Mouse (Mus musculus): Measurements from ENCODE around the gene Rtn3. TPM values are rescaled to one million over a fixed set of nuclear protein-coding genes. Genes with fewer than 3 reads are reported as not detected.
A peak's percentile ranks its signal among the peaks of the same experiment; 100 is the strongest.

Gene Rtn3
- polyA plus RNA-seq, 1 experiment from 2014 or later, result 116 TPM

DNA sequence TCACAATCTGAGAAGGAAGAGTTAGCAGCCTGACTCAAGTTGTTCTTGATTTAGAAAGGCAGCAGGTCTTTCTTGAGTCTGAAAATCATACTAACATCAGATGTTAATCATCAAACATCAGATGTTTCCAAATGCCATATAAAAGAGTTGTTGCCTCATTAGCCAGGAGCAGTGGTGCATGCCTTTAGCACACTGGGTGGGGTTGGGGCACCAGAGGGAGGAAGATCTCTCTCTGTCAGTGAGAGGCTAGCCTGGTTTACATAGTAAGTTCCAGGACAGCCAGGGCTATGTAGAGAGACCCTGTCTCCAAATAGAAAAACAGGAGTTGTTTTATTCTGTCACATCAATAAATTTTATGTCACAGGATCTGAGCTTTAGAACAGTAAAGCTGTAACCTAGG is 24.2 kb downstream of the Rtn3 start:
- no peak for ATAC-seq (ENCODE audit: low FRiP score, low TSS enrichment)
- DNase-seq (ENCODE audit: low spot score), result no peak
- H3K4me1 ChIP-seq (replicated peaks; ENCODE audit: control insufficient read depth, insufficient read depth), result no peaks in the 10 kb centered on the region
- H3K27ac ChIP-seq (replicated peaks), result no peak overlapping the region
- no peak overlapping the region for H3K9ac ChIP-seq (ENCODE audit: low read length)
- no peaks in the 10 kb centered on the region for H3K9me3 ChIP-seq (ENCODE audit: control insufficient read depth, low read length)
- no peak for TF ChIP-seq CTCF (IDR thresholded peaks at IDR 0.05; ENCODE audit: low read depth)
- TF ChIP-seq EP300 (optimal IDR thresholded peaks at IDR 0.05), result no peak
- no peak overlapping the region for H3K4me3 ChIP-seq (ENCODE audit: low read depth, low read length)
- no peak overlapping the region for H3K4me2 ChIP-seq (replicated peaks; ENCODE audit: low read depth)
- no peaks in the 10 kb centered on the region for H3K36me3 ChIP-seq (ENCODE audit: control insufficient read depth, insufficient read depth, low read length)
- no peaks in the 10 kb centered on the region for H3K27me3 ChIP-seq (ENCODE audit: control insufficient read depth, insufficient read depth, low read length)

- no peak for ATAC-seq (ENCODE audit: low FRiP score, low TSS enrichment)
- Histone ChIP-seq H3K4me3 (ENCODE audit: low read depth, low read length) (no peak overlapping the region), H3K27ac (replicated peaks) (0 out of 2 replicates have a peak overlapping the region, but pooled peaks have one; percentile 13), H3K36me3 (ENCODE audit: control insufficient read depth, insufficient read depth, low read length) (no peaks in the 10 kb centered on the region), H3K4me2 (replicated peaks; ENCODE audit: low read depth) (no peak overlapping the region), H3K4me1 (replicated peaks; ENCODE audit: control insufficient read depth, insufficient read depth) (no peaks in the 10 kb centered on the region), H3K9ac (ENCODE audit: low read length) (no peak overlapping the region), H3K27me3 (ENCODE audit: control insufficient read depth, insufficient read depth, low read length) (no peaks in the 10 kb centered on the region), H3K9me3 (ENCODE audit: control insufficient read depth, low read length) (no peaks in the 10 kb centered on the region)
- DNase-seq (ENCODE audit: low spot score), result no peak
- TF ChIP-seq CTCF (IDR thresholded peaks at IDR 0.05; ENCODE audit: low read depth) (peak; percentile 56), EP300 (optimal IDR thresholded peaks at IDR 0.05) (no peak)
- 61% methylated on average over 2 of the region's 2 CpGs for WGBS
Observed at GRCm38 (mm10) chr19:7456803-7457202, 26.3 kb downstream of the Rtn3 start.

GRCm38 (mm10) chr19:7445596-7445995 is 37.5 kb downstream of the Rtn3 start:
- Histone ChIP-seq H3K27me3 (ENCODE audit: control insufficient read depth, insufficient read depth, low read length) (no peaks in the 10 kb centered on the region), H3K4me1 (replicated peaks; ENCODE audit: control insufficient read depth, insufficient read depth) (no peaks in the 10 kb centered on the region), H3K4me3 (ENCODE audit: low read depth, low read length) (no peak overlapping the region), H3K9me3 (ENCODE audit: control insufficient read depth, low read length) (no peaks in the 10 kb centered on the region), H3K4me2 (replicated peaks; ENCODE audit: low read depth) (no peak overlapping the region), H3K27ac (replicated peaks) (no peak overlapping the region), H3K36me3 (ENCODE audit: control insufficient read depth, insufficient read depth, low read length) (no peaks in the 10 kb centered on the region), H3K9ac (ENCODE audit: low read length) (no peak overlapping the region)
- WGBS, result 79% methylated on average over 1 of the region's 1 CpGs
- no peak for DNase-seq (ENCODE audit: low spot score)
- ATAC-seq (ENCODE audit: low FRiP score, low TSS enrichment), result no peak
- TF ChIP-seq EP300 (optimal IDR thresholded peaks at IDR 0.05) (no peak), CTCF (IDR thresholded peaks at IDR 0.05; ENCODE audit: low read depth) (no peak)

GRCm38 (mm10) chr19:7445105-7445504 is 38.0 kb downstream of the Rtn3 start:
- no peaks in the 10 kb centered on the region for H3K4me1 ChIP-seq (replicated peaks; ENCODE audit: control insufficient read depth, insufficient read depth)
- TF ChIP-seq CTCF (IDR thresholded peaks at IDR 0.05; ENCODE audit: low read depth), result no peak
- TF ChIP-seq EP300 (optimal IDR thresholded peaks at IDR 0.05), result no peak
- H3K36me3 ChIP-seq (ENCODE audit: control insufficient read depth, insufficient read depth, low read length), result no peaks in the 10 kb centered on the region
- no peak overlapping the region for H3K27ac ChIP-seq (replicated peaks)
- DNase-seq (ENCODE audit: low spot score) (no peak), ATAC-seq (ENCODE audit: low FRiP score, low TSS enrichment) (no peak)
- H3K9ac ChIP-seq (ENCODE audit: low read length), result no peak overlapping the region
- no peaks in the 10 kb centered on the region for H3K9me3 ChIP-seq (ENCODE audit: control insufficient read depth, low read length)
- no peak overlapping the region for H3K4me3 ChIP-seq (ENCODE audit: low read depth, low read length)
- WGBS, result 79% methylated on average over 2 of the region's 2 CpGs
- H3K27me3 ChIP-seq (ENCODE audit: control insufficient read depth, insufficient read depth, low read length), result no peaks in the 10 kb centered on the region
- H3K4me2 ChIP-seq (replicated peaks; ENCODE audit: low read depth), result no peak overlapping the region

DNA sequence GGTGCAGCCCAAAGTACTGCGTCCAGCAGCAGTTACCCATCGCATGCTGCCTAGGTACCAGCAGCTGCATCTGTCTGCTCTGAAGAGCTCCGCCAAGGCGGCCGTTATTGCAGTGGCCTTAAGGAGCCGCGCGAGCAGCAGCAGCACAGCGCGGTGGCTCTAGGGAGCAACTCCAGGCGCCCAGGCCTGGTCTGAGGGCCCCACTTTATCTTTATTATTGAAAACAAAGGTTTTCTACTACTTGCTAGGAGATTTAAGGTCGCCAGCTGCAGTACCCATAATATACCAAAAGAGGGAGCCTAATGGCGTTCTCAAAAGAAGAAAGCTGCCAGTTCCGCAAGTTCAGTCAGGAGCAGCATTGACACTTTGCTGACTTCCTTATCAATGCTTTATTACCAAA is 41.6 kb downstream of the Rtn3 start:
- no peak overlapping the region for H3K4me3 ChIP-seq (ENCODE audit: low read depth, low read length)
- no peaks in the 10 kb centered on the region for H3K27me3 ChIP-seq (ENCODE audit: control insufficient read depth, insufficient read depth, low read length)
- no peak overlapping the region for H3K4me2 ChIP-seq (replicated peaks; ENCODE audit: low read depth)
- WGBS, result 53% methylated on average over 14 of the region's 14 CpGs
- H3K4me1 ChIP-seq (replicated peaks; ENCODE audit: control insufficient read depth, insufficient read depth), result no peaks in the 10 kb centered on the region
- H3K27ac ChIP-seq (replicated peaks), result no peak overlapping the region
- H3K36me3 ChIP-seq (ENCODE audit: control insufficient read depth, insufficient read depth, low read length), result no peaks in the 10 kb centered on the region
- no peak overlapping the region for H3K9ac ChIP-seq (ENCODE audit: low read length)
- H3K9me3 ChIP-seq (ENCODE audit: control insufficient read depth, low read length), result no peaks in the 10 kb centered on the region
- peak; percentile 59 for DNase-seq (ENCODE audit: low spot score)
- no peak for TF ChIP-seq EP300 (optimal IDR thresholded peaks at IDR 0.05)
- peak; percentile 79 for TF ChIP-seq CTCF (IDR thresholded peaks at IDR 0.05; ENCODE audit: low read depth)
- peak; percentile 57; the same call in 1 of the 2 replicates for ATAC-seq (ENCODE audit: low FRiP score, low TSS enrichment)

DNA sequence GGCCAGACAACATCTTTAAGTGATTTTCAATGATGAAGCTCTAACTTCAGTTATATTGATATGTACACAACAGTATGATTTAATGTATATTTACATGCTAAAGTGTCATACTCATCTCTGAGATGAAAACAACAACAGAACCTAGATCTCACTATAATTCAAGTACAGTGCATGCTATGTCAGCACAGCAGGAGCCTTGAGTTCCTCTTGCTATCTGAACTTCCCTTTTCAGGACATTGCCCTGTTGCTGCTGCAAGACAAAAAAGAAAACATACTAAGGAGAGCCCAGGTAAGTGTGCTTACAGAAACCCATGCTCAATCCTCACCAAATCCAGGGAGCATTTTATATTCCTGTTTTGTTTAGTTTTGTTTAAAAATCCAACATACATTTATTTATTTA is 44.8 kb downstream of the Rtn3 start:
- ATAC-seq (ENCODE audit: low FRiP score, low TSS enrichment), result no peak
- H3K4me3 ChIP-seq (ENCODE audit: low read depth, low read length), result no peak overlapping the region

More for the DNA sequence above, 44.8 kb downstream of the Rtn3 start:
- no peak for DNase-seq (ENCODE audit: low spot score)
- Histone ChIP-seq H3K9me3 (ENCODE audit: control insufficient read depth, low read length) (no peaks in the 10 kb centered on the region), H3K4me1 (replicated peaks; ENCODE audit: control insufficient read depth, insufficient read depth) (no peaks in the 10 kb centered on the region), H3K36me3 (ENCODE audit: control insufficient read depth, insufficient read depth, low read length) (no peaks in the 10 kb centered on the region), H3K27ac (replicated peaks) (no peak overlapping the region), H3K27me3 (ENCODE audit: control insufficient read depth, insufficient read depth, low read length) (no peaks in the 10 kb centered on the region), H3K4me2 (replicated peaks; ENCODE audit: low read depth) (no peak overlapping the region), H3K9ac (ENCODE audit: low read length) (no peak overlapping the region)
- no peak for TF ChIP-seq EP300 (optimal IDR thresholded peaks at IDR 0.05)
